Mouse (Mus musculus) CH12.LX (cell line): ENCODE measurements at regions not wholly inside any gene's neighbourhood (a gene's known extent, or its start where the extent isn't known, plus 50 kb on each side); places are given as distances from the start of the nearest gene placed in this dataset.

Experiments used
- DNase-seq: peaks from one replicate; pipeline ENCODE4 v3.0.0-alpha.2; 2013; ENCODE audit errors: extremely low read depth
- H3K27ac ChIP-seq: 2 replicates; pipeline ENCODE4 v1.5.1; 2012; ENCODE audit warnings: low read depth, mild to moderate bottlenecking, control low read depth, moderate library complexity; ENCODE audit not compliant: insufficient read depth
- H3K27me3 ChIP-seq: replicated peaks from 2 replicates; pipeline ENCODE3; 2012; ENCODE audit warnings: inconsistent platforms
- H3K36me3 ChIP-seq, 2 experiments: replicated peaks in 1 of 2; 2 replicates each; pipeline versions ENCODE3 to v1.6.1; 2012; ENCODE audit warnings: inconsistent platforms in 1 of 2, low read length in 1 of 2, mild to moderate bottlenecking in 1 of 2, mixed read lengths in 1 of 2, moderate library complexity in 1 of 2; ENCODE audit not compliant: control insufficient read depth in 1 of 2, insufficient read depth in 1 of 2
- H3K4me1 ChIP-seq, 2 experiments: 2 replicates each; pipeline ENCODE4 v1.6.1; 2012; ENCODE audit warnings: inconsistent platforms in 1 of 2, moderate library complexity in 1 of 2; ENCODE audit not compliant: insufficient read depth in 2 of 2, control insufficient read depth in 1 of 2
- H3K4me2 ChIP-seq: 2 replicates; pipeline ENCODE4 v1.6.1; 2012; ENCODE audit warnings: low read depth, mild to moderate bottlenecking, control low read depth; ENCODE audit not compliant: poor library complexity, insufficient read depth, severe bottlenecking
- H3K4me3 ChIP-seq, 3 experiments: fragments of 150-350 bp in 1 of 3; sonication (generic) in 1 of 3; replicated peaks in 1 of 3; 2 replicates each; pipeline versions ENCODE3 to v1.5.1; 2011 to 2012; ENCODE audit warnings: low read depth in 2 of 3, low read length in 2 of 3, mild to moderate bottlenecking in 2 of 3, moderate library complexity in 2 of 3, control low read depth in 1 of 3, improper control_type of control experiment in 1 of 3, inconsistent platforms in 1 of 3, mixed read lengths in 1 of 3; ENCODE audit not compliant: poor library complexity in 1 of 3
- H3K79me2 ChIP-seq: replicated peaks from 2 replicates; pipeline ENCODE4 v1.6.1; 2012; ENCODE audit warnings: mild to moderate bottlenecking, moderate library complexity; ENCODE audit not compliant: control insufficient read depth, poor library complexity, insufficient read depth, severe bottlenecking; ENCODE audit errors: extremely low read depth
- H3K9ac ChIP-seq: 2 replicates; pipeline ENCODE4 v1.6.1; 2012; ENCODE audit warnings: low read depth, mild to moderate bottlenecking, control low read depth, moderate library complexity; ENCODE audit not compliant: insufficient read depth
- H3K9me3 ChIP-seq: replicated peaks from 2 replicates; pipeline ENCODE3; 2012; ENCODE audit warnings: low read length, inconsistent platforms, mixed read lengths
- BHLHE40 ChIP-seq: IDR thresholded peaks from 2 replicates; pipeline ENCODE4 v1.6.1; 2011; ENCODE audit warnings: mild to moderate bottlenecking, low read depth, low read length, improper control_type of control experiment
- CHD1 ChIP-seq: IDR thresholded peaks from 2 replicates; pipeline ENCODE4 v1.6.1; 2012; ENCODE audit warnings: low read depth, low read length, improper control_type of control experiment, inconsistent platforms
- CHD2 ChIP-seq: IDR thresholded peaks from 2 replicates; pipeline ENCODE4 v1.6.1; 2011; ENCODE audit warnings: low read length, improper control_type of control experiment
- ELF1 ChIP-seq: IDR thresholded peaks from 2 replicates; pipeline ENCODE4 v1.6.1; 2014; ENCODE audit warnings: low read depth, mild to moderate bottlenecking, inconsistent platforms, low read length, improper control_type of control experiment
- EP300 ChIP-seq: IDR thresholded peaks from 2 replicates; pipeline ENCODE4 v1.6.1; 2011; ENCODE audit warnings: low read length, improper control_type of control experiment
- HCFC1 ChIP-seq: IDR thresholded peaks from 2 replicates; pipeline ENCODE4 v1.6.1; 2012; ENCODE audit warnings: low read depth, mild to moderate bottlenecking, inconsistent platforms, low read length, improper control_type of control experiment
- IRF4 ChIP-seq: IDR thresholded peaks from 2 replicates; pipeline ENCODE4 v1.6.1; 2014; ENCODE audit warnings: low read depth, mild to moderate bottlenecking, inconsistent platforms, low read length, improper control_type of control experiment
- JUND ChIP-seq: conservative IDR thresholded peaks from 2 replicates; pipeline ENCODE4 v1.6.1; 2011; ENCODE audit warnings: low read depth, low read length, improper control_type of control experiment
- MAFK ChIP-seq: IDR thresholded peaks from 2 replicates; pipeline ENCODE4 v1.6.1; 2011; ENCODE audit warnings: low read length, improper control_type of control experiment; ENCODE audit not compliant: insufficient replicate concordance
- MAX ChIP-seq: IDR thresholded peaks from 2 replicates; pipeline ENCODE4 v1.6.1; 2011; ENCODE audit warnings: low read length, improper control_type of control experiment
- MAZ ChIP-seq: IDR thresholded peaks from 2 replicates; pipeline ENCODE4 v1.6.1; 2012; ENCODE audit warnings: low read depth, mild to moderate bottlenecking, inconsistent platforms, low read length, improper control_type of control experiment, moderate library complexity
- MEF2A ChIP-seq: IDR thresholded peaks from 2 replicates; pipeline ENCODE4 v1.6.1; 2014; ENCODE audit warnings: low read depth, mild to moderate bottlenecking, inconsistent platforms, low read length, improper control_type of control experiment, borderline replicate concordance
- MXI1 ChIP-seq: IDR thresholded peaks from 2 replicates; pipeline ENCODE4 v1.6.1; 2011; ENCODE audit warnings: mild to moderate bottlenecking, low read depth, low read length, improper control_type of control experiment
- MYC ChIP-seq: IDR thresholded peaks from 2 replicates; pipeline ENCODE4 v1.6.1; 2011; ENCODE audit warnings: low read depth, mild to moderate bottlenecking, improper control_type of control experiment, low read length
- NRF1 ChIP-seq: IDR thresholded peaks from 2 replicates; pipeline ENCODE4 v1.6.1; 2014; ENCODE audit warnings: low read depth, mild to moderate bottlenecking, inconsistent platforms, low read length, improper control_type of control experiment, moderate library complexity
- PAX5 ChIP-seq: IDR thresholded peaks from 2 replicates; pipeline ENCODE4 v1.6.1; 2012; ENCODE audit warnings: low read length, inconsistent platforms, mixed read lengths
- POLR2AphosphoS2 ChIP-seq: IDR thresholded peaks from 2 replicates; pipeline ENCODE4 v1.6.1; 2011; ENCODE audit warnings: low read depth, low read length, improper control_type of control experiment
- RCOR1 ChIP-seq: conservative IDR thresholded peaks from 2 replicates; pipeline ENCODE4 v1.6.1; 2012; ENCODE audit warnings: low read depth, mild to moderate bottlenecking, inconsistent platforms, low read length, improper control_type of control experiment
- UBTF ChIP-seq: IDR thresholded peaks from 2 replicates; pipeline ENCODE4 v1.6.1; 2012; ENCODE audit warnings: low read depth, mild to moderate bottlenecking, inconsistent platforms, low read length, improper control_type of control experiment, moderate library complexity
- USF2 ChIP-seq: conservative IDR thresholded peaks from 2 replicates; pipeline ENCODE4 v1.6.1; 2011; ENCODE audit warnings: low read depth, low read length, improper control_type of control experiment
- dilution Hi-C: fragments of 300-500 bp; cut with MboI; formaldehyde crosslinking; loops from 2 replicates; pipeline ENCODE4 v1.14.3; 2020; ENCODE audit warnings: low sequenced_read_pairs; ENCODE audit not compliant: extremely low pct_unique_long_range_greater_than_20kb, extremely low pct_ligation_motif_present
- in situ Hi-C: fragments of 300-500 bp; cut with MboI; formaldehyde crosslinking; loops from 3 replicates; pipeline ENCODE4 v1.14.3; 2019; ENCODE audit warnings: low sequenced_read_pairs, low pct_ligation_motif_present, low pct_unique_long_range_greater_than_20kb, mixed read lengths

- H3K27me3 ChIP-seq, result no peaks in the 10 kb centered on the region
Observed at GRCm38 (mm10) chr14:23237376-23237775, 776.9 kb downstream of the Kcnma1 start.

DNA sequence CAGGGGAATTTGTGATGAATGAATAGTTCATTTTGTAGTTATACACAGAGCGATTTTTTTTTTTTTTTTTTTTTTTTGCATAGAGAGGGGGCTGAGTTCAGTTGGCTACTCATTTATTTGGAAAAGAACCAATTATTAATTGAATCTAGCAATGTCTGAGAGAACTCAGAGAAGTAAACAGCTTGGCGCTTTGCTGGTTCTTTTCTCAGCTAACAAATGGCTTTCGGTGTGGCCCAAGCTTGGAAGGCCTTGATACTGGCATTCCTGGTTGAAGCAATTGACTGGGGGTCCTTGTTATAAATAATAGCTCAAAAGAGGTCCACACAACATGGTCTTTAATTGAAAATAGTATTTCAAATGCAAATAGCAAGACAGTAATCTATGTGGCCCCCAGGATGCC, 815.6 kb downstream of the Kcnma1 start:
- Histone ChIP-seq H3K27ac (no peak overlapping the region), H3K4me2 (no peak overlapping the region), H3K9ac (no peak overlapping the region), H3K79me2 (no peaks in the 10 kb centered on the region), H3K36me3 (no peaks in the 10 kb centered on the region), H3K9me3 (no peaks in the 10 kb centered on the region), H3K4me3 (no peak overlapping the region), H3K4me1 (peaks cover 0 to 6% of the 10 kb centered on the region in 2 experiments; a peak in 1 of 4 replicates), H3K27me3 (no peaks in the 10 kb centered on the region)
- in situ Hi-C loops, result no loop called here
- no peak for TF ChIP-seq HCFC1
- no peak for TF ChIP-seq EP300
- no peak for TF ChIP-seq CHD2
- no peak for TF ChIP-seq RCOR1
- TF ChIP-seq BHLHE40, result no peak
- TF ChIP-seq NRF1, result no peak
- no peak for TF ChIP-seq ELF1
- TF ChIP-seq UBTF, result no peak
- no peak for TF ChIP-seq JUND
- DNase-seq, result no peak
- dilution Hi-C loops, result no loop called here

More at GRCm38 (mm10) chr14:23237376-23237775, 776.9 kb downstream of the Kcnma1 start:
- H3K4me2 ChIP-seq, result no peak overlapping the region
- H3K79me2 ChIP-seq, result no peaks in the 10 kb centered on the region
- H3K4me3 ChIP-seq, result no peak overlapping the region
- in situ Hi-C loops, result no loop called here
- dilution Hi-C loops, result no loop called here
- no peak for TF ChIP-seq PAX5
- TF ChIP-seq HCFC1, result no peak
- TF ChIP-seq EP300, result no peak
- TF ChIP-seq MYC, result no peak
- no peak for TF ChIP-seq MAZ
- no peak for TF ChIP-seq IRF4
- no peak for TF ChIP-seq MAFK
- TF ChIP-seq UBTF, result no peak
- no peak for TF ChIP-seq MAX
- no peak for TF ChIP-seq MXI1
- no peak for TF ChIP-seq CHD1
- TF ChIP-seq POLR2AphosphoS2, result no peak
- no peak for TF ChIP-seq NRF1
- no peak for TF ChIP-seq MEF2A
- no peak for TF ChIP-seq USF2
- TF ChIP-seq RCOR1, result no peak
- no peak overlapping the region for H3K9ac ChIP-seq
- no peak overlapping the region for H3K27ac ChIP-seq
- no peaks in the 10 kb centered on the region for H3K9me3 ChIP-seq
- DNase-seq, result no peak
- H3K4me1 ChIP-seq, result no peaks in the 10 kb centered on the region
- no peaks in the 10 kb centered on the region for H3K36me3 ChIP-seq
